Mouse (Mus musculus): ENCODE measurements around the gene Atp8a1.

Atp8a1 gene

GRCm38 (mm10) chr5:67847253-67848165 lies at the start of gene Atp8a1:
TSS of gene Atp8a1 (minus strand) at chr5:67847434.
- DNase-seq (ENCODE audit: low read depth in 2 of 2, low spot score in 2 of 2), result peak; percentile 98

- DNase-seq (ENCODE audit: low read depth in 2 of 2, low spot score in 2 of 2), result no peak
Observed at GRCm38 (mm10) chr5:67884422-67885210, 37.4 kb upstream of the Atp8a1 start.

- DNase-seq (ENCODE audit: low read depth in 2 of 2, low spot score in 2 of 2), result no peak
Observed at GRCm38 (mm10) chr5:67883564-67884171, 36.4 kb upstream of the Atp8a1 start.

GRCm38 (mm10) chr5:67871414-67871813 lies 24.2 kb upstream of the Atp8a1 start:
- DNase-seq (ENCODE audit: low read depth in 2 of 2, low spot score in 2 of 2), result no peak

GRCm38 (mm10) chr5:67866221-67866620 lies 19.0 kb upstream of the Atp8a1 start:
- DNase-seq (ENCODE audit: low read depth in 2 of 2, low spot score in 2 of 2), result no peak

- DNase-seq (ENCODE audit: low read depth in 2 of 2, low spot score in 2 of 2), result no peak
Observed at GRCm38 (mm10) chr5:67865670-67866069, 18.4 kb upstream of the Atp8a1 start.

- DNase-seq (ENCODE audit: low read depth in 2 of 2, low spot score in 2 of 2), result no peak
Observed at GRCm38 (mm10) chr5:67864508-67865060, 17.4 kb upstream of the Atp8a1 start.

- DNase-seq (ENCODE audit: low read depth in 2 of 2, low spot score in 2 of 2), result no peak
Observed at GRCm38 (mm10) chr5:67863950-67864391, 16.7 kb upstream of the Atp8a1 start.

- DNase-seq (ENCODE audit: low read depth in 2 of 2, low spot score in 2 of 2), result no peak
Observed at GRCm38 (mm10) chr5:67854963-67855606, 7.9 kb upstream of the Atp8a1 start.

GRCm38 (mm10) chr5:67852860-67853259 lies 5.6 kb upstream of the Atp8a1 start:
- DNase-seq (ENCODE audit: low read depth in 2 of 2, low spot score in 2 of 2), result no peak

- DNase-seq (ENCODE audit: low read depth in 2 of 2, low spot score in 2 of 2), result no peak
Observed at GRCm38 (mm10) chr5:67849411-67849810, 2.2 kb upstream of the Atp8a1 start.

- DNase-seq (ENCODE audit: low read depth in 2 of 2, low spot score in 2 of 2), result no peak
Observed at GRCm38 (mm10) chr5:67848511-67849014, 1.3 kb upstream of the Atp8a1 start.

- DNase-seq (ENCODE audit: low read depth in 2 of 2, low spot score in 2 of 2), result peak; percentile 52 to 62
Observed at GRCm38 (mm10) chr5:67846361-67847224, 641 bp downstream of the Atp8a1 start.

- DNase-seq (ENCODE audit: low read depth in 2 of 2, low spot score in 2 of 2), result peak; percentile 2 to 11
Observed at GRCm38 (mm10) chr5:67845190-67845691, 2.0 kb downstream of the Atp8a1 start.

- no peak for DNase-seq (ENCODE audit: low read depth in 2 of 2, low spot score in 2 of 2)
Observed at GRCm38 (mm10) chr5:67844070-67844469, 3.2 kb downstream of the Atp8a1 start.

- DNase-seq (ENCODE audit: low read depth in 2 of 2, low spot score in 2 of 2), result no peak
Observed at GRCm38 (mm10) chr5:67842306-67842705, 4.9 kb downstream of the Atp8a1 start.

- DNase-seq (ENCODE audit: low read depth in 2 of 2, low spot score in 2 of 2), result no peak
Observed at GRCm38 (mm10) chr5:67833841-67834240, 13.4 kb downstream of the Atp8a1 start.

- no peak for DNase-seq (ENCODE audit: low read depth in 2 of 2, low spot score in 2 of 2)
Observed at GRCm38 (mm10) chr5:67831293-67832147, 15.7 kb downstream of the Atp8a1 start.

All from CD8-positive naive resting alpha-beta T cell, adult 2 months (primary cell).